Mouse (Mus musculus) cerebellum, adult 2 months (tissue): ENCODE results near the gene Zfp866.

Source experiments
- CTCF ChIP-seq: fragments of 200-500 bp; IDR thresholded peaks from 2 replicates; pipeline ENCODE4 v1.5.1; 2011; ENCODE audit warnings: low read depth, mild to moderate bottlenecking, control low read depth, low read length, moderate library complexity, borderline replicate concordance; ENCODE audit not compliant: insufficient read depth
- POLR2A ChIP-seq: fragments of 200-500 bp; IDR thresholded peaks from 2 replicates; pipeline ENCODE4 v1.6.1; 2011; ENCODE audit warnings: low read length, control low read depth, borderline replicate concordance; ENCODE audit not compliant: insufficient read depth

DNA sequence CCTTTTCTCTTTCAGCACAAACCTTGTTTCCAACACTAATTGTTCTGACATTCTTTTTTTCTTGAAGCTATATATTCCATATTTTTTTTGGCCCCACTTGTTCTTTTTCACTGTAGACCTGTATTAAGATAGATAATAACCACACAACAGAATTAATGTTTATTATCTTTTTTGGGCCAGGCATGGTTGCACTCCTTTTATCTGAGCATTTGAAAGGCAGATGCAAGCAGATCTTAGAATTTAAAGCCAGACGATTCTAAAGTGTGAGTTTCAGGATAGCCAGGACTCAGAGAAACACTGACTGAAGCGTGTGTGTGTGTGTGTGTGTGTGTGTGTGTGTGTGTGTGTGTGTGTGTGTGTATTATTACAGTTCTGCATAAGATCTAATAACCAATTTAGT lies 38.5 kb downstream of the Zfp866 start:
- no peak for TF ChIP-seq POLR2A
- no peak for TF ChIP-seq CTCF
